Mouse (Mus musculus): ENCODE results near the gene Tns1. TPM values are rescaled to one million over a fixed set of nuclear protein-coding genes. Genes with fewer than 3 reads are reported as not detected.
A peak's percentile ranks its signal among the peaks of the same experiment; 100 is the strongest.

Gene Tns1
- total RNA-seq, 2 experiments from 2014 or later: 8.5 to 11.9 TPM

GRCm38 (mm10) chr1:74094497-74095270 lies 29.6 kb downstream of the Tns1 start:
- ATAC-seq (replicated peaks; ENCODE audit: low FRiP score, poor library complexity, severe bottlenecking): no peak

- no peak for ATAC-seq (replicated peaks; ENCODE audit: low FRiP score, poor library complexity, severe bottlenecking)
Measured at GRCm38 (mm10) chr1:74093447-74093846, 30.8 kb downstream of the Tns1 start.

GRCm38 (mm10) chr1:74092242-74092641 lies 32.0 kb downstream of the Tns1 start:
- ATAC-seq (replicated peaks; ENCODE audit: low FRiP score, poor library complexity, severe bottlenecking): no peak

- no peak for ATAC-seq (replicated peaks; ENCODE audit: low FRiP score, poor library complexity, severe bottlenecking)
Measured at GRCm38 (mm10) chr1:74091611-74092224, 32.5 kb downstream of the Tns1 start.

GRCm38 (mm10) chr1:74091138-74091537 lies 33.1 kb downstream of the Tns1 start:
- no peak for ATAC-seq (replicated peaks; ENCODE audit: low FRiP score, poor library complexity, severe bottlenecking)

GRCm38 (mm10) chr1:74090329-74090728 lies 33.9 kb downstream of the Tns1 start:
- ATAC-seq (replicated peaks; ENCODE audit: low FRiP score, poor library complexity, severe bottlenecking): no peak

- no peak for ATAC-seq (replicated peaks; ENCODE audit: low FRiP score, poor library complexity, severe bottlenecking)
Measured at GRCm38 (mm10) chr1:74088569-74088968, 35.7 kb downstream of the Tns1 start.

- ATAC-seq (replicated peaks; ENCODE audit: low FRiP score, poor library complexity, severe bottlenecking): no peak
Measured at GRCm38 (mm10) chr1:74085566-74085965, 38.7 kb downstream of the Tns1 start.

- no peak for ATAC-seq (replicated peaks; ENCODE audit: low FRiP score, poor library complexity, severe bottlenecking)
Measured at GRCm38 (mm10) chr1:74084752-74085151, 39.5 kb downstream of the Tns1 start.

- ATAC-seq (replicated peaks; ENCODE audit: low FRiP score, poor library complexity, severe bottlenecking): no peak
Measured at GRCm38 (mm10) chr1:74084065-74084705, 40.1 kb downstream of the Tns1 start.

GRCm38 (mm10) chr1:74082841-74083463 lies 41.3 kb downstream of the Tns1 start:
- peak; percentile 58; the same call in 1 of the 2 replicates for ATAC-seq (replicated peaks; ENCODE audit: low FRiP score, poor library complexity, severe bottlenecking)

- no peak for ATAC-seq (replicated peaks; ENCODE audit: low FRiP score, poor library complexity, severe bottlenecking)
Measured at GRCm38 (mm10) chr1:74081573-74081989, 42.7 kb downstream of the Tns1 start.

- ATAC-seq (replicated peaks; ENCODE audit: low FRiP score, poor library complexity, severe bottlenecking): no peak
Measured at GRCm38 (mm10) chr1:74077353-74077752, 46.9 kb downstream of the Tns1 start.

- no peak for ATAC-seq (replicated peaks; ENCODE audit: low FRiP score, poor library complexity, severe bottlenecking)
Measured at GRCm38 (mm10) chr1:74076230-74076629, 48.0 kb downstream of the Tns1 start.

- ATAC-seq (replicated peaks; ENCODE audit: low FRiP score, poor library complexity, severe bottlenecking): no peak
Measured at GRCm38 (mm10) chr1:74074693-74075485, 49.4 kb downstream of the Tns1 start.

- ATAC-seq (replicated peaks; ENCODE audit: low FRiP score, poor library complexity, severe bottlenecking): no peak
Measured at GRCm38 (mm10) chr1:74073791-74074190, 50.5 kb downstream of the Tns1 start.

GRCm38 (mm10) chr1:74070745-74071144 lies 53.5 kb downstream of the Tns1 start:
- ATAC-seq (replicated peaks; ENCODE audit: low FRiP score, poor library complexity, severe bottlenecking): no peak

GRCm38 (mm10) chr1:74070001-74070551 lies 54.2 kb downstream of the Tns1 start:
- ATAC-seq (replicated peaks; ENCODE audit: low FRiP score, poor library complexity, severe bottlenecking): no peak

GRCm38 (mm10) chr1:74069085-74069835 lies 55.0 kb downstream of the Tns1 start:
- ATAC-seq (replicated peaks; ENCODE audit: low FRiP score, poor library complexity, severe bottlenecking): no peak

Data from erythroblast, adult 5-6 weeks (primary cell).